Mouse (Mus musculus): ENCODE measurements around the gene Cckar. TPM values are rescaled to one million over a fixed set of nuclear protein-coding genes. Genes with fewer than 3 reads are reported as not detected.

Cckar gene
- not detected in 2 replicates for polyA plus RNA-seq (2015; fragmentation: Nextera tagmentation; extraction: Ambion mirVana)

DNA sequence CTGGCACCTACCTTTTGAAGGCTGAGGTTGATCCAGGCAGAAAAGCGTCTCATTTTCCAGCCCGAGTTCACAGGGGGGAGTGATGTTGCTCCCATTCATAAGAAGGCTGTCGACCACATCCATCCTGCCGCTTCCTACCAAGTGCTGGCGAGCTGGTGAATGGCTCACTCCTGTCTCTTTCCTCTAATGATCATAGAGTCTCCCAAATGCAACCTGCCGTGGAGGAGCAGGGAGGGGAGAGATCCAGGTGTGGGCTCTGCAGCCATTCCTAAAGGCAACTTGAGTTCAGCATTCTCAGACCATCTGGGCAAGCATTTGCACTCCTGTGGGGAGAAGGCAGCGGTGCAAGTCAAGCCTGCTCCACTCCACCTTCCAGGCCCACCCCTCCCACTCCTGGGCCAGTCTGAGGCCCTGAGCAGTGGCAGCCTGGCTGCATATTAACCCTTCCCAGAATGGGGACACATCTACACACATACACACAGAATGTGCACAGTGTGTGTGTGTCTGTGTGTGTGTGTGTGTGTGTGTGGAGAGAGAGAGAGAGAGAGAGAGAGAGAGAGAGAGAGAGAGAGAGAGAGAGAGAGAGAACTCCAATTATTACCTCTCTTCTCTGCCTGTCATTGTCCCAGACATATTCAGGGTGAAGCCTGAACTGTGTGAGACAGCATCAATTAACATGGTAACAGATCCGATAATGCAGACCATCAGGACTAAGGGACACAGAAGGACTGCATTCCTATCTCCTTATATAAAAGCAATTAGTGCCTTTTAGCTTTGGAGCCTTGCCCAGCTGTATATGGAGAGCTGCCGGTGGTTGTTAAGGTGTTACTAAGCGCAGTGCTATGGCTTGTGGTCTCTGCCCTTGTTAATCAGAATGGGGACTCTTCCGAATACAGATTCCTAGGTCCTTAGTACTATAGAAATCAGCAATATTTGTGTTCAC is at the start of gene Cckar:
Cckar (minus strand) TSS at position 471 of the 943 bp plus-strand sequence.

Other genes with a start within 250 kb of the Cckar start
- 20.4 and 23.6 TPM in 2 replicates for gene Rbpj, start 241.6 kb downstream of the Cckar start, polyA plus RNA-seq (2015; fragmentation: Nextera tagmentation; extraction: Ambion mirVana)
- 18.9 and 19.5 TPM in 2 replicates for gene Tbc1d19, start 101.9 kb upstream of the Cckar start, polyA plus RNA-seq (2015; fragmentation: Nextera tagmentation; extraction: Ambion mirVana)

Measured in skeletal muscle tissue, postnatal 0 days (tissue).